Mouse (Mus musculus) brown adipose tissue, adult 24 weeks (tissue): Measurements from ENCODE around the gene Gpm6b. TPM values are rescaled to one million over a fixed set of nuclear protein-coding genes. Genes with fewer than 3 reads are reported as not detected.

Experiments
- H3K27ac ChIP-seq: fragments of 200-500 bp; replicated peaks from 2 replicates; pipeline ENCODE4 v1.5.1; 2012; ENCODE audit warnings: low read depth, mild to moderate bottlenecking, low read length
- H3K4me1 ChIP-seq: fragments of 200-500 bp; 2 replicates; pipeline ENCODE4 v1.6.1; 2012; ENCODE audit warnings: low read length, mixed read lengths; ENCODE audit not compliant: control insufficient read depth, insufficient read depth, insufficient read length
- H3K4me3 ChIP-seq: fragments of 200-500 bp; 2 replicates; pipeline ENCODE4 v1.5.1; 2012; ENCODE audit warnings: low read depth, mild to moderate bottlenecking, low read length, moderate library complexity; ENCODE audit not compliant: insufficient read depth
- polyA plus RNA-seq: library from polyadenylated mRNA; stranded (reverse); fragments of >200 nt; gene quantifications from 2 replicates; pipeline ENCODE4 v1.2.4, GENCODE M21; 2012; ENCODE audit not compliant: missing spikeins, insufficient read depth, insufficient read length

The Gpm6b gene
- polyA plus RNA-seq: 4.3 and 5.8 TPM in 2 replicates

- H3K4me3 ChIP-seq: peak within 1 kb of the TSS; percentile 45
- no peaks in the 10 kb centered on the region for H3K4me1 ChIP-seq
- H3K27ac ChIP-seq: no peak within 1 kb of the TSS
Measured at GRCm38 (mm10) chrX:166238831-166239460, at the start of gene Gpm6b. Gene Gpm6b (plus strand): TSS chrX:166238911.

DNA sequence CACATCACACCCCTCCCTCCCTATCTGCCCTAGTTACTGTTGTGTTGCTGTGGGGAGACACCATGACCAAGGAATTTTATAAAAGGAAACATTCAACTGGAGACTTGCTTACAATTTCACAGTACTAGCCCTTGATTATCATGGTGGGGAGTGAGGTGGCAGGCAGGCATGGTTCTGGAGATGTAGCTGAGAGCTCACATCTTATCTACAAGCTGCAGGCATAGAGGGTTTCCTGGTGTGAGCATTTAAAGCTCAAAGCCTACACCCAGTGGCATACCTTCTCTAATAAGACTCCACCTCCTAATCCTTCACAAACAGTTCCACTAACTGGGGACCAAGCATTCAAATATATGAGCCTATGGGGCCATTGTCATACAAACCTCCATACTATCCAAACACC is 42.4 kb upstream of the Gpm6b start:
- no peak overlapping the region for H3K27ac ChIP-seq
- no peak overlapping the region for H3K4me3 ChIP-seq
- no peaks in the 10 kb centered on the region for H3K4me1 ChIP-seq

GRCm38 (mm10) chrX:166198266-166198665 is 40.4 kb upstream of the Gpm6b start:
- Histone ChIP-seq H3K27ac (no peak overlapping the region), H3K4me1 (no peaks in the 10 kb centered on the region), H3K4me3 (no peak overlapping the region)

- Histone ChIP-seq H3K27ac (no peak overlapping the region), H3K4me1 (no peaks in the 10 kb centered on the region), H3K4me3 (no peak overlapping the region)
Measured at GRCm38 (mm10) chrX:166199812-166200211, 38.9 kb upstream of the Gpm6b start.

DNA sequence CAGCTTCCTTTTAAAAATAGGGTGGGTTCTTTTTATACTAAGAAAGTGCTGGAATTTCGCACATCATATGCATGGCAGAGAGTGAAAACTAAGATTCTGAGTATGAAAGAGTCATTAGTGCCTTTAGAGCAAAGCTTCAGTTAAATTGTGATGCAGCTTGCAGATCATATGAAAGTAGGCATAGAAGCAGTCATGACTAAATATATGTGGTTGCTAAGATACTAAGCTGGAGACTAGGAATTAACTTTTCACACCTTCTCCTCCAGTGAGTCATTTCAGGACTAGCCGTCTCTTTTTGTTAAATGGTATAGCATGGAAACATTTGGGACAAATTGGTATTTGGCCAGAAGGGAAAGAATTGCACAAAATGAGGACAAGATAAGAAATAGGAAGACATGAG is 24.1 kb upstream of the Gpm6b start:
- H3K27ac ChIP-seq: no peak overlapping the region
- no peaks in the 10 kb centered on the region for H3K4me1 ChIP-seq
- H3K4me3 ChIP-seq: no peak overlapping the region

DNA sequence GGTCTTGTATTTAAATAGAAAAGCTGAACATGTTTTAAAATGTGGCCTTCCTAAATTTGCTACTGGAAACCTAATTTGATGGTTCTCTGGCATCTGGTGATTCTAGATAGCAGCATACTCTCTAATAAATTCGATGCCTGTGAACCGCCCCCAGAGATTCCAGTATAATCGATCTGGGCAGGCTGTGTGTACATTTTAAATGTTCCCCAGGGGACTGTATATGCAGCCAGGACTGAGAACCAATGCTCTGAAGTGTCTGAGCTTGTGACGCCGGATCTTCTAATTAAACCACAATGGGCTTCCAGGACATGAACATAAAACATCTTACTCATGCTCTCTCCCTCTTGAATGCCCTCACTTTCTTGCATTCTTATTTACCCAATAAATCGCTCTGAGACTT is 22.5 kb upstream of the Gpm6b start:
- Histone ChIP-seq H3K27ac (no peak overlapping the region), H3K4me3 (no peak overlapping the region), H3K4me1 (no peaks in the 10 kb centered on the region)

DNA sequence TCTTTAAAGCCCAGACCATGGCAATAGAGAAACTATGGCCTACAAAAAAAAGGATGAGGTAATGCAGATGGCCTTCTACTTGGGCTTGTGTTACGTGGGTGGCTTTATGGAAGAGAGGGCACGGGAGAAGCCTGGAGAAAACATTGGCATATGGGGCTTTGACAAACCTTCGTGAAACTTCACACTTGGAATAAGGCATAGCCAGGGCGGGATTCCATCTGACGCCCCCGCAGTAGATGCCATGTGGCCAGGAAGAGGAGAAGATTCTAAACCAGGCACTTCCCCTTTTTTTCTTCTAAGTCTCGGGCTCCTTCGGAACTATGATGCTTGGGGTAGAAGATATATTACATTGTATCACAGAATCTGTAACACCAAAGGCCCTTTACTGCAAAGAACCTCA is 22.0 kb upstream of the Gpm6b start:
- Histone ChIP-seq H3K4me1 (no peaks in the 10 kb centered on the region), H3K27ac (no peak overlapping the region), H3K4me3 (no peak overlapping the region)

- H3K4me3 ChIP-seq: no peak overlapping the region
- no peak overlapping the region for H3K27ac ChIP-seq
- no peaks in the 10 kb centered on the region for H3K4me1 ChIP-seq
Measured at GRCm38 (mm10) chrX:166219331-166219730, 19.4 kb upstream of the Gpm6b start.

GRCm38 (mm10) chrX:166226856-166227255 is 11.9 kb upstream of the Gpm6b start:
- no peak overlapping the region for H3K27ac ChIP-seq
- H3K4me3 ChIP-seq: no peak overlapping the region
- H3K4me1 ChIP-seq: no peaks in the 10 kb centered on the region

DNA sequence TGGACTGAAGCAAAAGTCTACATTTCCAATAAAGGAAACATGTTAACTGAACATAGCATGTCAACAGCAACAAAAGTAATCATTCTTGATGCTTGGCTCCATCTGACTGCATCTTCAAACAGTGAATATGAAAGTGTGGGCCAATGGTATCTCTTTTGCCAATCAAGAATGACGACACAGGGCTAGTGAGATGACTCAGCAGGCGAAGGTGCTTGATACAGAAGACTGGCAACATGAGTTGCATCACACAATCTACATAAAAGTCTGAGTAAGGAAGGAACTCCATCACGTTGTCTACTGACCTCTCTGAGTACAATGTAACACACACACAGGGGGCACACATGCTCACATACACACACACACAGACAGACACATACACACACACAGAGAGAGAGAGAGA is 9.0 kb upstream of the Gpm6b start:
- H3K27ac ChIP-seq: no peak overlapping the region
- H3K4me1 ChIP-seq: no peaks in the 10 kb centered on the region
- no peak overlapping the region for H3K4me3 ChIP-seq

- H3K27ac ChIP-seq: no peak overlapping the region
- H3K4me3 ChIP-seq: no peak overlapping the region
- H3K4me1 ChIP-seq: no peaks in the 10 kb centered on the region
Measured at GRCm38 (mm10) chrX:166230515-166231267, 8.0 kb upstream of the Gpm6b start.

GRCm38 (mm10) chrX:166236131-166236530 is 2.6 kb upstream of the Gpm6b start:
- no peak overlapping the region; the same call in 1 of the 2 replicates for H3K27ac ChIP-seq
- H3K4me3 ChIP-seq: no peak overlapping the region
- H3K4me1 ChIP-seq: no peaks in the 10 kb centered on the region

DNA sequence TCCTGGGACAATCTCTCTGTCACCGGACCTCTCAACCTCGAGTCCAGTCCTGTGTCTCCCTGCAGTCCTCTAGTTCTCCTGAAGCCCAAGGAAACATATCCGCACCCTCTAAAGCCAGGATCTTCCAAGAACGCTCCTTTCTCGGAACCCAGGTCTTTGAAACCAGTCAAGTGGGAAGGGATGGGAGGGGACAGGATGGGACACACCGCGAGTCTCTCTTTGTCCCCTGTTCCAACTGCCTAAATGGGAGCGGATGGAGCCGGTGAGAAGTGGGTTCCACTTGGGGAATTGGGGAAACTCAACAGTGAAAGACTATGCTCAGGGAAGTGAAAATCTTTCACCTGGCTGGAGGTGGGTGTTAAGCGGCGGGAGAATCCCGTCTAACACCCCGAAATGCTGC is 809 bp downstream of the Gpm6b start:
- H3K4me1 ChIP-seq: no peaks in the 10 kb centered on the region
- H3K4me3 ChIP-seq: peak overlapping the region; percentile 45
- H3K27ac ChIP-seq: no peak overlapping the region

GRCm38 (mm10) chrX:166240751-166241150 is 2.0 kb downstream of the Gpm6b start:
- Histone ChIP-seq H3K4me3 (no peak overlapping the region), H3K27ac (no peak overlapping the region), H3K4me1 (no peaks in the 10 kb centered on the region)

DNA sequence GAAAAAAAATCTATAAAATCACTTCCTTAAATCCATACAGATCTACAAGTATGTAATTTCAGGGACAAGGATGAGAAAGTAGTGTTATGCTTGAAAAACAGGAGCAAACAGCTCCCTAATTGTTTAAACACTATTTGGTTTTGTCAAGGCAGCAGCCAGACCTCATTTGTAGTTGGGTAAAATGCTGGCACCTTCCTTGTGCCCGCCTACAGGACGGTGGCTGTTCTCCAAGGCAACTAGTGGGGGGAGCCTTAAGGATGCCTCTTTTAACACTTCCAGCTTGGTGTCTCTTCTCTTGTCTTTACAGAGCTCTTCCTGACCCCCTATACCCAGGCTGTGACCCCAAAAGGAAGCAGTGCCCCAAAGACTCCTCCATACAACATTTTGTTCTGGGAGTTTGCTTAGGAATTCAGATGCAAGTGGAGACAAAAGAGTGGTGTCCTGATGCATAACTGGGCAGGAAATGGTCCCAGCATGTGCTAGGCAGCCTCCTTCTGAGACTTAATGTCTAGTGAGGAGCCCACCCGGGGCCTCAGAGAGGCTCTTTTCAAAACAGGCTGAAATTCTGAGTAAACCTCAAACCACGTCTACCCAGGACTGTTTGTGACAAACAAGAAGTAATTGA is 4.7 kb downstream of the Gpm6b start:
- H3K4me1 ChIP-seq: no peaks in the 10 kb centered on the region
- no peak overlapping the region for H3K4me3 ChIP-seq
- no peak overlapping the region for H3K27ac ChIP-seq

- no peak overlapping the region for H3K27ac ChIP-seq
- no peak overlapping the region for H3K4me3 ChIP-seq
- H3K4me1 ChIP-seq: no peaks in the 10 kb centered on the region
Measured at GRCm38 (mm10) chrX:166271489-166271888, 32.8 kb downstream of the Gpm6b start.
